Mouse (Mus musculus) megakaryocyte-erythroid progenitor cell, adult 5-6 weeks (primary cell): ENCODE data around the gene Tbc1d10a. TPM values are rescaled to one million over a fixed set of nuclear protein-coding genes. Genes with fewer than 3 reads are reported as not detected.

Source experiments
- ATAC-seq: replicated peaks from 2 replicates; pipeline ENCODE4 v1.8.0; 2016; ENCODE audit warnings: mild to moderate bottlenecking, inconsistent platforms; ENCODE audit not compliant: severe bottlenecking, poor library complexity, low FRiP score, low TSS enrichment
- total RNA-seq, 2 experiments: library from RNA; stranded (forward) in 1 of 2; stranded (reverse) in 1 of 2; fragments of 200-1000, 215-1000 nt in 1 of 2; fragments of >200 nt in 1 of 2; fragmentation: Nextera tagmentation in 1 of 2; gene quantifications; 2 replicates each; pipeline ENCODE4 v1.2.3; 2014 to 2017

The Tbc1d10a gene
- total RNA-seq, 2 experiments from 2014 or later = 1.8 to 8.0 TPM

DNA sequence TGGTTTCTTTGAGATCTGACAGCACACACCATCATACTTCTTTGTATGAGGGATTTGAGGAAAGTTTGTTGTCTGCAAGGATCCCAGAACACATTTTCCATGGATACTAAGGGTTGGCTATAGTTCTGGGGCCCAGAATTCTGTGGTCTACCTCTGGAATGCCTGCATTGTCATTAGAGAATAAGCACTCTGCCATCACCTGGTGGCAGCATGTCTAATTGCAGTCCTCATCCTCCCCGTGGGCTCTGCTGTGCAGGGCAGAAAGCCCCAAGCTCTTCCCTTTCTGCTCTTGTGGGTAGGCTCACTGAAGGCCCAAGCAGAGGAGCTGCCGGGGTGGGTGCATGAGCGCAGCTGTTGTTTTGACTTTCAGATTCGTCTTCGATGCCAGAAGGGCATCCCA lies 23.0 kb downstream of the Tbc1d10a start:
- peak; percentile 64 for ATAC-seq

DNA sequence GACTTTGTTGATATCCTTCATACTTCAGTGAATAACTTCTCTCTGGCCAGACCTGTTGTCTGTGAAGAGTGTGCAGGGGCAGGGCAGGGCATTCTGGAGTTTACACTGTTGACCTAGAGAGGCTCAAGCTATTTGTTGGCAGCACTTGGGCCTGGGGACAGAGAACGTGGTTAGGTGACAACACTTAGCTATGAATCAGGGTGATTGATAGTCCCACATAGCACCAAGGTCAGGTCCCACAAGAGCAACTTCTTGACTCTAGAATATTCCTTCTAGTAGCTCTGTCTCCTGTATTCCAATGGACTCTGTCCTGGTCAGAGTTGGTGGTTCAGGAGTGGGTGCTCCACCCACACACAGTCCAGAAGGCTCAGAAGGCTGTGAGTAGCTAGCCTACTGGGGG lies 24.2 kb downstream of the Tbc1d10a start:
- ATAC-seq = no peak

- no peak for ATAC-seq
These were observed 26.5 kb downstream of the Tbc1d10a start for GRCm38 (mm10) chr11:4213107-4213506.

GRCm38 (mm10) chr11:4214572-4214971 lies 28.0 kb downstream of the Tbc1d10a start:
- no peak for ATAC-seq

DNA sequence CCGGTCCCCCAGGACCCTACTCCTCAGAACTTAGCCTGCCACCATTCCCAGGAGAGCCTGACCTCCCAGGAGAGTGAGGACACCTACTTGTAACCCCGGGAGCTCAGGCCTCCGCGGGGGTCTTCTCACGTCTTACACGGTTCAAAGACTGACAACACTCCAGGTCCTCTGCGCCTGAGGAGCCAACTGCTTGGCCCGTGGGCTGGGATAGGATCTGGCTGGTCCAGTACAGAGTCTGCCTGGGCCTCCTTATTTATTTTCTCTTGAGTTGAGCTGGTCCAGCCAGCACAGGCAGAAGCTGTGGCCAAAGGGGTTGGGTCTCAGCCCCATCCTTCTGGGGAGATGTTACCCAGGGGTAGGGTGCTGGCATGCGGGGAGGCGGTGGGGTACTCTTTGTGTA lies 28.5 kb downstream of the Tbc1d10a start:
- no peak for ATAC-seq

DNA sequence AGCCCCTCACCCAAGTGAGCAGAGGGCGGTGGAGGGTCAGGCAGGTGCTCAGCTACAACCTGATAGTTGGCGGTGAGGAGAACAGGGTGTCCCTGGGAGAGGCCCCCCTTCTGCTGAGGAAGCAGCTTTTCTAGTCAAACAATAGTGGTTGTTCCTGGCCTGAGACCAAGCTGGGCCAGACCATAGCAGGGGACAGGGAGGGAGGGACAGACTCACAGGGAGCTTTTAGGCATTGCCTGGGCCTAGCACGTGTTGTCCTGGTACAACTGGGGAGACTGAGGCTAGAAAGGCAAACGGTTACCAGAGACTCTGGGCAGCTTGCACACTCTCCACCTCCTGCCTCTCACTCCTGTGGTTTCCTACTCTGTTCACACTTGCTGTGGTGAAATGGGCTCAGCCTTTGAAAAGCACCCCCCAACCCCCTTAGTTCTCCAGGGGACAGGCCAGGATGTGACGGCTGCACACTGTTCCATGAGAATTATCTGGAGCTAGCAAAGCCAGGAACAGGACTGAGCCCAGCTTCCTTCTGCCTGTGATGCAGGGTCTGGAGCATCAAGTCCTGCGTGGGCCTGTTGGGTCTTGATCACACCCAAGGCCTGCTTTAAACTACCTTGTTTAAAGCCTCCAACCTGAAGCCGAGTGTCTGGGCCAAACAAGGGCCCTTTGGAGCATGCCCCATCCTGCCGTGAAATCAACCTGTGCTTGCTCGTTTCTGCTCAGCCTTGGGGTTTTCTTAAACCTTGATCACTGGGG lies 29.8 kb downstream of the Tbc1d10a start:
- ATAC-seq = no peak

GRCm38 (mm10) chr11:4217914-4218629 lies 31.5 kb downstream of the Tbc1d10a start, which contains the start of gene Castor1:
TSS of gene Castor1 (plus strand) at chr11:4218225.
- ATAC-seq = peak; percentile 93

DNA sequence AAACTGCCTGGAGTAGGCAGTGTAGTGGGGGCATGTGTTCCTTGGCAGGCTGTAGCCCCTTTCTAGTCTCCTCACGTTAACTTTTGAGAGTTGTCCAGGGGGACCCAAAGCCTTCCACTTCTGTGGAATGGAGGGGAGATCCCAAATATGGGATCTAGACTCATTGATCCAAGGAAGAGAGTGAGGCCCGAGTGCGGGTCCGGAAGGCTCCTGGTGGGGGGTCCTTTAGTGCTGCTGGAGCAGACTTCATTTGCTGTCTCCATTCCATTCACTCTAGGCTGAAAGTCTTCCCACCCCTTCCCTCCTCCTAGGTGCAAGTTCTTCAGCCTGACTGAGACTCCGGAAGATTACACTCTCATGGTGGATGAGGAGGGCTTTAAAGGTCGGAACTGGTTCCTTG lies 32.0 kb downstream of the Tbc1d10a start:
- no peak for ATAC-seq

DNA sequence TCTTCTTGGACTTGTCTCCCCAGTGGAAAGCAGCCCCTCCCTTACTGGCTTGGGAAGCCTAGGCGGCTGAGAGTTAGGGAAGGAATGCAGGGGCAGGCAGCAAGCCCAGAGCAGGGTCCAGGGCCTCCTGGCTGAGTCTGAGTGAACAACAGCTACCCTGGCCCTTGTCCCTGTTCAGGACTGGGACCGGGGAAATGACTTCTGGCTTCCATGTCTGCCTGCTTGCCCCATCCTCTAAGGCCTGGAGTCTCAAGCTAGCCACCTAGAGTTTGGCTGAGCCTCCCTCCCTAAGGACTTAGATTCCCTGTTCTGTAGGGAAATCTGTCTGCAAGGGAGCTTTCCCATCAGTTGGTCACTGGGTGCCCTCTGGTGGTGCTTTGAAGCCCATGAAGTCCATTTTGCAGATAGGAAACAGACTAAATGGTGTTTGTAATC lies 32.7 kb downstream of the Tbc1d10a start:
- no peak for ATAC-seq

DNA sequence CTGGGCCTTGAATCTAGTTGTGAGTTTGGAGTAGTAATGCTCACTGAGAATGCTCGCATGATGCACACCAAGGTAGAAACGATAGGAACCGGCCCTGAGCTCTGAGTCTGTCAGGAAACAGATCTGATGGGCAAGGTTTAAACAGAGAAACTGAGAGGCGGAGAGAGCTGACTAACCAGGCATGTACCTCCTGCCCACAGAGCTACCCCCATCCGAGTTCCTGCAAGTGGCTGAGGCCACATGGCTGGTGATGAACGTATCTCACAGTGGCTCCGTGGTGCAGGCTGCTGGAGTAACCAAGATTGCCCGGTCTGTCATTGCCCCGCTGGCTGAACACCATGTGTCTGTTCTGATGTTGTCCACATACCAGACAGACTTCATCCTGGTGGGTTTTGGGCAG lies 33.3 kb downstream of the Tbc1d10a start:
- no peak for ATAC-seq

DNA sequence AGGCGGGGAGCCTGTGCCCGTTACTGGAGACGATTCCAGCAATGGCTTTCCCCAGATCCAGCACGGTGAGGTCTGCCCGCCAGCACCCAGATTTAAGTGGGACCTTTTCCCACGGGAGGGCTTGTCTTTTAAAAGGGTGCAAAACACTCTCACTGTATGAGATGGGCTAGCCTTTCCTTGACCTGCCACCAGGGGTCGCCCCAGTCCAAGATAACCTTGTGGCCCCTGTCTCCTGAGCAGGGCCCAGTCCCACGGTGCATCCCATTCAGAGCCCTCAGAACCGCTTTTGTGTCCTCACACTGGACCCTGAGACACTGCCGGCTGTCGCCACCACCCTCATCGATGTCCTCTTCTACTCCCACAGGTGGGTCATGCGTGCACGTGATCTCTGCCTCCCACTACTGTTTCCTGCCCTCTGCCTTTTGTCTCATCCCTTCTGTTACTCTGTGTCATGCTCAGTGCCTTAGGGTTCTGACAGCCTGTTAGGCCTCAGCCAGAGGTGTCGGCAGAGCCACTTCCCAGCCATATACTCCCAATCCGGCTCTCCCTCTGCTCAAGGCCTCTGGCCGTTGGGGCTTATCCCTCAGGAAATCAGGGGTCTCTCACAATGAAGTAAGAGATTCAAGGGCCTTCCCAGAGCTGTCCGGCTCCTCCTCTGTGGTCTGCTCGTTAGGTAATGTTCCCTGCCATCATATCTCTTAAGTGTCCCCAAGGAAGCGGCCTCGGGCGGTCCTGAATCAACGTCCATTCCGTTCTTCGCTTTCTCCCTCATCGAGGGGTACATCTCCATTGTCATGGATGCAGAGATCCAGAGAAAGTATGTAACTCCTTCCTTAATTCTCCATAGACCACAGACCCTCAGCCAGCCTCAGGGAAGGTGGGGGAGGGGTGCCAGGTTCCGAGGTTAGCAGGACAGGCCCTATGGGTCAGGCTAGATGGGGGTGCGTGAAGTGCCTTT lies 34.1 kb downstream of the Tbc1d10a start:
- peak; percentile 41 for ATAC-seq

DNA sequence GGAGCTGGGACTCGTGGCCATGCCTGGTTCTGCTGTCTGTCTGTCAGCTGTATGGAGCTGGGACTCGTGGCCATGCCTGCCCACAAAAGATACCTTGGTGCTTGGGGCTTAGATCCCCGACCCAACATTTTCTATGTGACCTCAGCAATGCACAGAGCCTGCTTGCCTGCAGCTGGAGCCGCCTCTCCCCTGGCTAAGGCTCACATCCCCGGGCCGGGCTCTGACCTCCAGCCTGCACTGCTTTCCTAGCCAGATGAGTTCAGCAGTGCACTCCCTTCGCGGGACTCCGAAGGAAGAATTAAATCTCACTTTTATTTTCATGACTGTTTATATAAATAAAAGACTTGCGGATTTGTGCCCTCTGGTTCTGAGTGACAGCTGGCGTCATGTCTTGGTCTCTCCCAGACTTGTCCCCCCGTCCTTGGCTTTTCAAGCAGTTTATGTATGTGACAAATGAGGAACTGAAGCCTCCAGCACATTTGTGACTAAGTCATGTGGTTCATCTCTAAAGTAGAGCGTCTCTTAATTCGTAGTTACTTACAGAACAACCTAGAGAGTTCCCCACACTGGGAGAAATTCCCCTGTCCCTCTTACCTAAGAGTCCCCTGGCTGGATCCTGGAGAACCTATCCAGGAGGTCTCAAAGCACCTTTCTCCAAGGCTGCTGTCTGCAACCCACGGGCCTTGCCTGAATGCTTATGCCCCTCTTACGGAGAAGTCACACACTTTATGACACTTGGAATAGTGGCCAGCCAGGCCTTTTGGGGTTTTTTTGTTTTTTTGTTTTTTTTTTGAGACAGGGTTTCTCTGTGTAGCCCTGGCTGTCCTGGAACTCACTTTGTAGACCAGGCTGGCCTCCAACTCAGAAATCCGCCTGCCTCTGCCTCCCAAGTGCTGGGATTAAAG lies 35.7 kb downstream of the Tbc1d10a start:
- no peak for ATAC-seq

GRCm38 (mm10) chr11:4223393-4224188 lies 37.0 kb downstream of the Tbc1d10a start:
- ATAC-seq = peak; percentile 45

DNA sequence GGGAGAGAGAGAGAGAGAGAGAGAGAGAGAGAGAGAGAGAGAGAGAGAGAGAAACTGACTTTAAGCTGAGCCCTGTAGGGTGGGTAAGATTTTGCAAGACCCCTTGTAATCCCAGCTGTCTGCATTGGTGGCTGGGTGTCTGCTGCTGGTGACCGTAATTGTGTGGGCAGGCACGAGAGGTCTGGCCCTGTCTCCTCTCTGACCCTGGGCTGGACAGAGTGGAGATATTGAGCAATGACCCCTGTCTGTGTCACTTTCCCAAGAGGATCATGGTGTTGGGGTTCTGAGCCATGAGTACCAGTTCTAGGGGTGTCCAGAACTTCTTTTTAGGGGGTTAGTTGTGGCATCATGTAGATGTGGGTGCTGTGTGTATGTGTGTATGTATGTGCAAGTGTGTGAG lies 37.6 kb downstream of the Tbc1d10a start:
- ATAC-seq = no peak

DNA sequence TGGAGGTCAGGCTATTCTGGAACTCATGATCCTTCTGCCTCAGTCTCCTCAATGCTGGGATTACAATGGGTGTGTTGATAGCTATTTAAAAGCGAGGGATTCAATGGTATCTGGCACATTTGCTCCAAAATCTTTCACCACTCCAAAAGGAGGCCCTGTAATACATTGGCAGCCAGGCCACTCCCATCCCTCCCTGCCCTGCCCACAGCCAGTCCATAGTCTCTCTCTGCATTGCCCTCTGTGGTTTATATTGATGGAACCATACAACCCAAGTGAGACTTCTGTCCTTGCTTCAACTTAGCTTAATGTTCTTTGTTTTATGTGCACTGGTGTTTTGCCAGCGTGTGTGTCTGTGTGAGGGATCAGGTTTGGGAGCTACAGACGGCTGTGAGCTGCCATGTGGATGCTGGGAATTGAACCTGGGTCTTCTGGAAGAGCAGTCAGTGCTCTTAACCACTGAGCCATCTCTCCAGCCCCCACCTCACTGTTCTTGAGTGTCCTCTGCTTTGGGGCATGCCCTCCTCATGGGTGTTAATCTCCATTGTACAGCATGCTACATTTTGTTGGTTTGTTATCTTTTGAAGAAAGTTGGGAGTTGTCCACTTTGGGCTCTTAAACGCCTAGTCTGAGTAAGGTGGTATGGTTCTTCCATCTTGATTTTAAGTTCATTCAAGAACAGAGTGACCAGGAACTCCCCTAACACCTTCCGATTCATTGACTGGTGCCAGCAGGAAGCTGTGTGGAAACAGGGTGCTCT lies 40.2 kb downstream of the Tbc1d10a start:
- peak; percentile 55; the same call in 1 of the 2 replicates for ATAC-seq

DNA sequence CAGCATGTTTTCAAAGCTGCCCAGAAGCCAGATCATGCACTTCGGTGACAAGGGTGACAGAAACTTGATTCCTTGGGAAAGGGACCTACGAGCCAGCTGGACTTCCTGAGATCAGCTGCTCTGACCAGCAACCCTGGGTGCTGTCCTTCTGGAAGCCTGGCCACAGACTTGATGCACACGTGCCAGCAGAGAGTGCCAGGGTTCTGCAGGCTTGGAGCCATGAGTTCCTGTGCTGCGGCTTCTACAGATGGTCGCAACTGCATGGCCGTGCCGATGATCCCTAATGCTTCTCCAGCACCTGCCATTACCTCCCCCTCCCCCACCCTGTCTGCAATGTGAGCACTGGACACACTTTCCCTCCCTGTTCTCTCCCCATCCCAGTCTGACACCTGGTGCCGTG lies 41.9 kb downstream of the Tbc1d10a start:
- ATAC-seq = no peak

DNA sequence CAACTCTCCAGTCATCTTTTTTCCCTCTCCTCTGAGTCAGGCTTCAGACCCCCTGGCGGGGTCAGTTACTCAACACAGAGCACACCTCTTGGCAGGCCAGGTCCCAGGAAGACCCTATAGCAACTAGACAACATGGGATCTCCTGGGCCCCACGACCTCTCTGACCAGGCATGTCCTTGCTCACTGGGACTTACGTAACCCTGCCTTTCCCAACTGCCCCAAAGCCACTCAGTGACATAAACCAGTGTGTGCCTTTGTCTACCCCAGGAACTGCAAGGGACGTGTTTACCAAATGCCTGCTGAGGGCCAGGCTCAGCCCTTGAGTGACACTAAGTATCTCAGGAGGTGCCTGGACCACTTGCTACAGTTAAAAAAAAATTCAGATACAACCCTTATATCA lies 43.3 kb downstream of the Tbc1d10a start:
- ATAC-seq = no peak
